Comparison of ENCODE assay signal across 8 mouse cellular contexts in genomic region chr17:49427631-49428238, GRCm38 (mm10). TPM values are rescaled to one million over a fixed set of nuclear protein-coding genes. Genes with fewer than 3 reads are reported as not detected.
A peak's percentile ranks its signal among the peaks of the same experiment; 100 is the strongest.
DNase-seq lines count a peak whose midpoint lies in the region; ATAC-seq and TF ChIP-seq lines count a peak whose summit lies in the region.

No protein-coding gene starts in this region.

- peak; percentile 55 for TF ChIP-seq CTCF in stomach, postnatal 0 days (IDR thresholded peaks at IDR 0.05; ENCODE audit: low read depth)

- no peaks in the 10 kb centered on the region for H3K9me3 ChIP-seq in lung, embryonic 16.5 days (ENCODE audit: control insufficient read depth, low read length)
- no peaks in the 10 kb centered on the region for H3K9me3 ChIP-seq in heart, embryonic 15.5 days (replicated peaks)
- H3K9me3 ChIP-seq in liver, embryonic 12.5 days (replicated peaks): no peaks in the 10 kb centered on the region
- no peaks in the 10 kb centered on the region for H3K9me3 ChIP-seq in stomach, postnatal 0 days (ENCODE audit: control insufficient read depth, low read length)

- WGBS in lung, embryonic 16.5 days: 20% methylated on average over 9 of the region's 9 CpGs
- WGBS in heart, embryonic 15.5 days: 21% methylated on average over 9 of the region's 9 CpGs
- 16% methylated on average over 9 of the region's 9 CpGs for WGBS in liver, embryonic 12.5 days (ENCODE audit: insufficient replicate concordance)
- 20% methylated on average over 9 of the region's 9 CpGs for WGBS in stomach, postnatal 0 days

- H3K9ac ChIP-seq in lung, embryonic 16.5 days (ENCODE audit: low read length): no peak overlapping the region
- 0 out of 2 replicates have a peak overlapping the region, but pooled peaks have one; percentile 1 for H3K9ac ChIP-seq in heart, embryonic 15.5 days
- H3K9ac ChIP-seq in liver, embryonic 12.5 days: peak overlapping the region; percentile 22; the same call in 1 of the 2 replicates
- no peak overlapping the region for H3K9ac ChIP-seq in stomach, postnatal 0 days (ENCODE audit: low read length)

- no peak for DNase-seq in lung, postnatal 14 days
- DNase-seq in stomach, postnatal 0 days (ENCODE audit: low spot score): no peak
- no peak for DNase-seq in frontal cortex, adult 2 months (ENCODE audit: extremely low spot score in 1 of 2, low spot score in 1 of 2)
- no peak for DNase-seq in gastrocnemius, postnatal 14 days

- no peaks in the 10 kb centered on the region for H3K27me3 ChIP-seq in lung, embryonic 16.5 days (ENCODE audit: control insufficient read depth, insufficient read depth, low read depth, low read length)
- H3K27me3 ChIP-seq in heart, embryonic 15.5 days: no peaks in the 10 kb centered on the region
- H3K27me3 ChIP-seq in liver, embryonic 12.5 days (replicated peaks): no peaks in the 10 kb centered on the region
- no peaks in the 10 kb centered on the region for H3K27me3 ChIP-seq in stomach, postnatal 0 days (ENCODE audit: control insufficient read depth, insufficient read depth, low read length)

- no peaks in the 10 kb centered on the region for H3K36me3 ChIP-seq in lung, embryonic 16.5 days (ENCODE audit: control insufficient read depth, insufficient read depth, low read length)
- no peaks in the 10 kb centered on the region for H3K36me3 ChIP-seq in heart, embryonic 15.5 days
- peaks cover 16% of the 10 kb centered on the region for H3K36me3 ChIP-seq in liver, embryonic 12.5 days
- no peaks in the 10 kb centered on the region for H3K36me3 ChIP-seq in stomach, postnatal 0 days (ENCODE audit: control insufficient read depth, insufficient read depth, low read length)

- H3K27ac ChIP-seq in lung, embryonic 16.5 days (ENCODE audit: low read length): peak overlapping the region; percentile 20; the same call in 1 of the 2 replicates
- H3K27ac ChIP-seq in heart, embryonic 15.5 days: no peak overlapping the region
- H3K27ac ChIP-seq in liver, embryonic 12.5 days: no peak overlapping the region; the same call in 1 of the 2 replicates
- no peak overlapping the region for H3K27ac ChIP-seq in stomach, postnatal 0 days (replicated peaks)

- intact Hi-C loops in gastrocnemius, postnatal 14 days (cut with DNase I; ENCODE audit: low total_unique reads): no loop called here

- peak overlapping the region; percentile 95 for H3K4me2 ChIP-seq in lung, embryonic 16.5 days (ENCODE audit: low read depth, low read length)
- peak overlapping the region; percentile 86 for H3K4me2 ChIP-seq in heart, embryonic 15.5 days
- peak overlapping the region; percentile 75 for H3K4me2 ChIP-seq in liver, embryonic 12.5 days
- no peak overlapping the region for H3K4me2 ChIP-seq in stomach, postnatal 0 days (replicated peaks; ENCODE audit: low read depth)

- H3K4me1 ChIP-seq in lung, embryonic 16.5 days (replicated peaks; ENCODE audit: control insufficient read depth, insufficient read depth, low read length): peaks cover 28% of the 10 kb centered on the region
- peaks cover 29% of the 10 kb centered on the region for H3K4me1 ChIP-seq in heart, embryonic 15.5 days (replicated peaks)
- H3K4me1 ChIP-seq in liver, embryonic 12.5 days: peaks cover 45% of the 10 kb centered on the region
- H3K4me1 ChIP-seq in stomach, postnatal 0 days (replicated peaks; ENCODE audit: control insufficient read depth, insufficient read depth): peaks cover 6% of the 10 kb centered on the region; the same call in 1 of the 2 replicates

- H3K4me3 ChIP-seq in lung, embryonic 16.5 days (ENCODE audit: low read length): peak overlapping the region; percentile 82
- H3K4me3 ChIP-seq in heart, embryonic 15.5 days: peak overlapping the region; percentile 84
- H3K4me3 ChIP-seq in liver, embryonic 12.5 days: peak overlapping the region; percentile 91
- no peak overlapping the region for H3K4me3 ChIP-seq in stomach, postnatal 0 days (ENCODE audit: low read depth, low read length)

- no peak for TF ChIP-seq EP300 in stomach, postnatal 0 days (optimal IDR thresholded peaks at IDR 0.05)

- ATAC-seq in lung, embryonic 16.5 days (ENCODE audit: low read depth): no peak; the same call in 1 of the 2 replicates
- peak; percentile 2 for ATAC-seq in activated CD4-positive, CD25-positive, alpha-beta regulatory T cell, adult 4 months
- no peak for ATAC-seq in heart, embryonic 15.5 days (replicated peaks; ENCODE audit: insufficient number of reproducible peaks, insufficient read depth, low FRiP score, low read depth)
- ATAC-seq in liver, embryonic 12.5 days: peak; percentile 2
- no peak for ATAC-seq in stomach, postnatal 0 days (ENCODE audit: low FRiP score, low TSS enrichment)

RNA-seq across cellular contexts. Expression of gene Mocs1, which starts 0.4 kb away (rescaled TPM):
- 9.1 and 9.9 TPM in 2 replicates for polyA plus RNA-seq in lung, embryonic 16.5 days (2015; fragmentation: Nextera tagmentation; extraction: Ambion mirVana)
- polyA plus RNA-seq in activated CD4-positive, CD25-positive, alpha-beta regulatory T cell, adult 4 months (2017; shearing (Covaris generic)): 10 to 100 TPM in 1 of 2 experiments, 1 to 10 TPM in 1; 7.6 to 10.0 TPM
- polyA plus RNA-seq in heart, embryonic 15.5 days (2015; fragmentation: Nextera tagmentation; extraction: Ambion mirVana): 4.3 and 5.5 TPM in 2 replicates
- polyA plus RNA-seq in liver, embryonic 12.5 days (2016; fragmentation: Nextera tagmentation; extraction: Ambion mirVana): 6.5 and 9.4 TPM in 2 replicates
- 5.0 and 7.5 TPM in 2 replicates for polyA plus RNA-seq in stomach, postnatal 0 days (2015; fragmentation: Nextera tagmentation; extraction: Ambion mirVana)
- 8.3 and 8.9 TPM in 2 replicates for polyA plus RNA-seq in frontal cortex, adult 2 months (2012; rRNA removed)
- total RNA-seq in gastrocnemius, postnatal 14 days (2021): 10 to 100 TPM; 12.3 to 18.7 TPM

Comparison
In these comparisons a context has a peak if more than half of its experiments do, and no peak if none do; other contexts are left out.
1. ATAC-seq: peak in activated CD4-positive, CD25-positive, alpha-beta regulatory T cell, adult 4 months (single experiment) and liver, embryonic 12.5 days (single experiment); none in lung, embryonic 16.5 days (single experiment), heart, embryonic 15.5 days (single experiment) and stomach, postnatal 0 days (single experiment).
2. H3K9ac ChIP-seq: peak in heart, embryonic 15.5 days (single experiment) and liver, embryonic 12.5 days (single experiment); none in lung, embryonic 16.5 days (single experiment) and stomach, postnatal 0 days (single experiment).